Mouse (Mus musculus) layer of hippocampus, postnatal 10 days (tissue): Measurements from ENCODE around the gene Gm20388. TPM values are rescaled to one million over a fixed set of nuclear protein-coding genes. Genes with fewer than 3 reads are reported as not detected.

ENCODE experiments used
- DNase-seq, 2 experiments: peaks; one replicate each; pipeline ENCODE4 v3.0.0; 2021; ENCODE audit warnings: low spot score in 2 of 2
- total RNA-seq, 2 experiments: library from RNA; stranded (reverse); gene quantifications; 2 replicates each; pipeline ENCODE4 v1.2.3; 2021

The Gm20388 gene
- total RNA-seq, 2 experiments from 2014 or later, result not detected

GRCm38 (mm10) chr8:123122059-123122458 is 3211.4 kb downstream of the Gm20388 start:
- no peak for DNase-seq

- DNase-seq, result no peak
These were observed 3212.0 kb downstream of the Gm20388 start for GRCm38 (mm10) chr8:123122670-123123069.

- no peak for DNase-seq
These were observed 3215.7 kb downstream of the Gm20388 start for GRCm38 (mm10) chr8:123126193-123126816.

- DNase-seq, result no peak
These were observed 3220.4 kb downstream of the Gm20388 start for GRCm38 (mm10) chr8:123131041-123131440.

- no peak for DNase-seq
These were observed 3222.3 kb downstream of the Gm20388 start for GRCm38 (mm10) chr8:123132953-123133352.

- no peak for DNase-seq
These were observed 3223.6 kb downstream of the Gm20388 start for GRCm38 (mm10) chr8:123134149-123134713.

- DNase-seq, result peak; percentile 46 to 60
These were observed 3224.8 kb downstream of the Gm20388 start for GRCm38 (mm10) chr8:123135406-123135805.

- no peak for DNase-seq
These were observed 3225.2 kb downstream of the Gm20388 start for GRCm38 (mm10) chr8:123135806-123136205.

GRCm38 (mm10) chr8:123136287-123136686 is 3225.6 kb downstream of the Gm20388 start:
- DNase-seq, result no peak

- peak; percentile 54 to 62 for DNase-seq
These were observed 3227.0 kb downstream of the Gm20388 start for GRCm38 (mm10) chr8:123137645-123138077.

- no peak for DNase-seq
These were observed 3228.1 kb downstream of the Gm20388 start for GRCm38 (mm10) chr8:123138741-123139140.

- peak; percentile 77 to 82 for DNase-seq
These were observed 3231.3 kb downstream of the Gm20388 start for GRCm38 (mm10) chr8:123141741-123142462.

- DNase-seq, result peak in 1 of 2 experiments; percentile 47
These were observed 3234.6 kb downstream of the Gm20388 start for GRCm38 (mm10) chr8:123145279-123145678.

GRCm38 (mm10) chr8:123146390-123146789 is 3235.7 kb downstream of the Gm20388 start:
- DNase-seq, result peak in 1 of 2 experiments; percentile 30

GRCm38 (mm10) chr8:123150737-123151171 is 3240.1 kb downstream of the Gm20388 start:
- no peak for DNase-seq

- peak in 1 of 2 experiments; percentile 15 for DNase-seq
These were observed 3244.5 kb downstream of the Gm20388 start for GRCm38 (mm10) chr8:123155177-123155576.

GRCm38 (mm10) chr8:123156070-123156773 is 3245.6 kb downstream of the Gm20388 start:
- no peak for DNase-seq

GRCm38 (mm10) chr8:123157888-123158465 is 3247.3 kb downstream of the Gm20388 start, which contains the start of gene Sult5a1:
TSS of gene Sult5a1 (minus strand) at chr8:123158315.
- DNase-seq, result peak in 1 of 2 experiments; percentile 9

- DNase-seq, result no peak
These were observed 3270.8 kb downstream of the Gm20388 start for GRCm38 (mm10) chr8:123181391-123181790.

GRCm38 (mm10) chr8:123185566-123186409 is 3275.1 kb downstream of the Gm20388 start, which contains the start of gene Dpep1:
TSS of gene Dpep1 (plus strand) at chr8:123186242.
- DNase-seq, result no peak
